Mouse (Mus musculus): ENCODE results near the gene Tmem184b.

The Tmem184b gene

GRCm38 (mm10) chr15:79342641-79343337 is 60.6 kb downstream of the Tmem184b start:
- DNase-seq (ENCODE audit: low spot score in 2 of 2) = no peak

GRCm38 (mm10) chr15:79338978-79339377 is 64.4 kb downstream of the Tmem184b start:
- DNase-seq (ENCODE audit: low spot score in 2 of 2) = no peak

GRCm38 (mm10) chr15:79335061-79335655 is 68.2 kb downstream of the Tmem184b start:
- no peak for DNase-seq (ENCODE audit: low spot score in 2 of 2)

- DNase-seq (ENCODE audit: low spot score in 2 of 2) = no peak
These were observed 70.0 kb downstream of the Tmem184b start for GRCm38 (mm10) chr15:79333409-79333808.

GRCm38 (mm10) chr15:79330521-79330920 is 72.8 kb downstream of the Tmem184b start:
- no peak for DNase-seq (ENCODE audit: low spot score in 2 of 2)

- DNase-seq (ENCODE audit: low spot score in 2 of 2) = no peak
These were observed 73.4 kb downstream of the Tmem184b start for GRCm38 (mm10) chr15:79329979-79330363.

GRCm38 (mm10) chr15:79329346-79329978 is 73.9 kb downstream of the Tmem184b start:
- DNase-seq (ENCODE audit: low spot score in 2 of 2) = no peak

GRCm38 (mm10) chr15:79328939-79329275 is 74.5 kb downstream of the Tmem184b start:
- DNase-seq (ENCODE audit: low spot score in 2 of 2) = no peak

GRCm38 (mm10) chr15:79328058-79328938 is 75.1 kb downstream of the Tmem184b start, which contains the start of gene Pla2g6:
TSS of gene Pla2g6 (minus strand) at chr15:79328390.
- peak; percentile 99 for DNase-seq (ENCODE audit: low spot score in 2 of 2)

- peak in 1 of 2 experiments; percentile 14 for DNase-seq (ENCODE audit: low spot score in 2 of 2)
These were observed 76.1 kb downstream of the Tmem184b start for GRCm38 (mm10) chr15:79326971-79327961.

GRCm38 (mm10) chr15:79326264-79326663 is 77.1 kb downstream of the Tmem184b start:
- DNase-seq (ENCODE audit: low spot score in 2 of 2) = no peak

- no peak for DNase-seq (ENCODE audit: low spot score in 2 of 2)
These were observed 77.6 kb downstream of the Tmem184b start for GRCm38 (mm10) chr15:79325742-79326141.

- no peak for DNase-seq (ENCODE audit: low spot score in 2 of 2)
These were observed 79.0 kb downstream of the Tmem184b start for GRCm38 (mm10) chr15:79324373-79324772.

GRCm38 (mm10) chr15:79323791-79324155 is 79.6 kb downstream of the Tmem184b start:
- no peak for DNase-seq (ENCODE audit: low spot score in 2 of 2)

- DNase-seq (ENCODE audit: low spot score in 2 of 2) = peak in 1 of 2 experiments; percentile 13
These were observed 80.2 kb downstream of the Tmem184b start for GRCm38 (mm10) chr15:79322991-79323790.

- DNase-seq (ENCODE audit: low spot score in 2 of 2) = no peak
These were observed 80.9 kb downstream of the Tmem184b start for GRCm38 (mm10) chr15:79322281-79322990.

GRCm38 (mm10) chr15:79321733-79322190 is 81.6 kb downstream of the Tmem184b start:
- no peak for DNase-seq (ENCODE audit: low spot score in 2 of 2)

GRCm38 (mm10) chr15:79313848-79314369 is 89.5 kb downstream of the Tmem184b start:
- DNase-seq (ENCODE audit: low spot score in 2 of 2) = no peak
